Mouse (Mus musculus) hindbrain, embryonic 14.5 days (tissue): Measurements from ENCODE around the gene Bdh1. TPM values are rescaled to one million over a fixed set of nuclear protein-coding genes. Genes with fewer than 3 reads are reported as not detected.

ENCODE experiments used
- ATAC-seq: fragments of 200-750 bp; cut with Nextera tagmentation; 2 replicates; pipeline ENCODE4 v1.8.0; 2017; ENCODE audit warnings: moderate number of reproducible peaks, mild to moderate bottlenecking, moderate TSS enrichment, moderate library complexity; ENCODE audit not compliant: low FRiP score
- DNase-seq: peaks from one replicate; pipeline ENCODE4 v3.0.0-alpha.2; 2015; ENCODE audit warnings: low spot score
- H3K27ac ChIP-seq: fragments of 300-500 bp; sonication (generic); 2 replicates; pipeline ENCODE4 v1.5.1; 2014; ENCODE audit warnings: mild to moderate bottlenecking, moderate library complexity
- H3K27me3 ChIP-seq: fragments of 300-500 bp; sonication (generic); 2 replicates; pipeline ENCODE4 v1.6.1; 2014; ENCODE audit warnings: mild to moderate bottlenecking, low read length, mixed read lengths; ENCODE audit not compliant: control insufficient read depth, insufficient read depth
- H3K36me3 ChIP-seq: fragments of 300-500 bp; sonication (generic); replicated peaks from 2 replicates; pipeline ENCODE4 v1.6.1; 2014; ENCODE audit not compliant: control insufficient read depth, insufficient read depth
- H3K4me1 ChIP-seq: fragments of 300-500 bp; sonication (generic); replicated peaks from 2 replicates; pipeline ENCODE4 v1.6.1; 2014; ENCODE audit warnings: antibody characterized with exemption, low read length, mixed read lengths; ENCODE audit not compliant: control insufficient read depth, insufficient read depth
- H3K4me2 ChIP-seq: fragments of 300-500 bp; sonication (generic); replicated peaks from 2 replicates; pipeline ENCODE4 v1.6.1; 2014; ENCODE audit warnings: mild to moderate bottlenecking, moderate library complexity
- H3K4me3 ChIP-seq: fragments of 300-500 bp; sonication (generic); replicated peaks from 2 replicates; pipeline ENCODE4 v1.5.1; 2014; ENCODE audit warnings: mild to moderate bottlenecking, low read length
- H3K9ac ChIP-seq: fragments of 300-500 bp; sonication (generic); 2 replicates; pipeline ENCODE4 v1.6.1; 2014
- H3K9me3 ChIP-seq: fragments of 300-500 bp; sonication (generic); 2 replicates; pipeline ENCODE4 v1.6.1; 2016; ENCODE audit warnings: low read length; ENCODE audit not compliant: control insufficient read depth
- WGBS: fragments of 180-500 bp; shearing (Covaris S2); extraction: QIAGEN DNeasy Blood & Tissue Kit; methylation state at CpG from one replicate; pipeline ENCODE4 v1.1.7; 2014; 5-methylcytosine and 5-hydroxymethylcytosine counted together
- polyA plus RNA-seq: library from polyadenylated mRNA; unstranded; fragments of >200 nt; fragmentation: Nextera tagmentation; extraction: Ambion mirVana; gene quantifications from 2 replicates; pipeline ENCODE4 v1.2.1, GENCODE M21; 2014

Bdh1 gene
- polyA plus RNA-seq, 1 experiment from 2014 or later: 92.7 TPM

- H3K27me3 ChIP-seq: no peaks in the 10 kb centered on the region
- no peak overlapping the region for H3K27ac ChIP-seq
- no peaks in the 10 kb centered on the region for H3K9me3 ChIP-seq
- no peak overlapping the region for H3K4me3 ChIP-seq
- H3K4me1 ChIP-seq: no peaks in the 10 kb centered on the region; the same call in 1 of the 2 replicates
- ATAC-seq (no peak), DNase-seq (no peak)
- peaks cover 30% of the 10 kb centered on the region for H3K36me3 ChIP-seq
- no peak overlapping the region for H3K4me2 ChIP-seq
- H3K9ac ChIP-seq: no peak overlapping the region
- 43% methylated on average over 9 of the region's 9 CpGs for WGBS
Measured at GRCm38 (mm10) chr16:31436085-31436484, 14.0 kb downstream of the Bdh1 start.

GRCm38 (mm10) chr16:31437358-31437757 lies 15.3 kb downstream of the Bdh1 start:
- H3K27me3 ChIP-seq: no peaks in the 10 kb centered on the region
- H3K36me3 ChIP-seq: peaks cover 34% of the 10 kb centered on the region
- 87% methylated on average over 11 of the region's 11 CpGs for WGBS
- DNase-seq: no peak
- no peak overlapping the region for H3K4me3 ChIP-seq
- H3K4me2 ChIP-seq: no peak overlapping the region
- no peak overlapping the region for H3K27ac ChIP-seq
- no peak for ATAC-seq
- no peaks in the 10 kb centered on the region for H3K9me3 ChIP-seq
- no peak overlapping the region for H3K9ac ChIP-seq
- H3K4me1 ChIP-seq: no peaks in the 10 kb centered on the region; the same call in 1 of the 2 replicates

- ATAC-seq: no peak
- WGBS: 96% methylated on average over 5 of the region's 5 CpGs
- DNase-seq: no peak
- no peak overlapping the region for H3K9ac ChIP-seq
- H3K27ac ChIP-seq: no peak overlapping the region
- no peaks in the 10 kb centered on the region for H3K27me3 ChIP-seq
- no peak overlapping the region for H3K4me3 ChIP-seq
- no peak overlapping the region for H3K4me2 ChIP-seq
- no peaks in the 10 kb centered on the region for H3K4me1 ChIP-seq
- H3K9me3 ChIP-seq: no peaks in the 10 kb centered on the region
- H3K36me3 ChIP-seq: peaks cover 44% of the 10 kb centered on the region
Measured at GRCm38 (mm10) chr16:31439529-31439928, 17.4 kb downstream of the Bdh1 start.

- Histone ChIP-seq H3K9ac (no peak overlapping the region), H3K36me3 (peaks cover 44% of the 10 kb centered on the region), H3K9me3 (no peaks in the 10 kb centered on the region), H3K27me3 (no peaks in the 10 kb centered on the region), H3K4me1 (no peaks in the 10 kb centered on the region), H3K4me3 (no peak overlapping the region), H3K4me2 (no peak overlapping the region), H3K27ac (no peak overlapping the region)
- DNase-seq (no peak), ATAC-seq (no peak)
- 94% methylated on average over 1 of the region's 1 CpGs for WGBS
Measured at GRCm38 (mm10) chr16:31440046-31440445, 18.0 kb downstream of the Bdh1 start.

GRCm38 (mm10) chr16:31444521-31444920 lies 22.4 kb downstream of the Bdh1 start:
- peaks cover 54% of the 10 kb centered on the region for H3K36me3 ChIP-seq
- H3K9me3 ChIP-seq: no peaks in the 10 kb centered on the region
- no peak overlapping the region for H3K27ac ChIP-seq
- H3K9ac ChIP-seq: no peak overlapping the region
- no peaks in the 10 kb centered on the region for H3K4me1 ChIP-seq
- DNase-seq: no peak
- no peaks in the 10 kb centered on the region for H3K27me3 ChIP-seq
- 90% methylated on average over 6 of the region's 6 CpGs for WGBS
- no peak for ATAC-seq
- no peak overlapping the region for H3K4me3 ChIP-seq
- H3K4me2 ChIP-seq: no peak overlapping the region

GRCm38 (mm10) chr16:31446067-31446853 lies 24.2 kb downstream of the Bdh1 start:
- no peak for DNase-seq

GRCm38 (mm10) chr16:31449973-31450372 lies 27.9 kb downstream of the Bdh1 start:
- H3K27ac ChIP-seq: no peak overlapping the region
- no peak for ATAC-seq
- 78% methylated on average over 4 of the region's 4 CpGs for WGBS

More at GRCm38 (mm10) chr16:31446067-31446853, 24.2 kb downstream of the Bdh1 start:
- no peak overlapping the region for H3K9ac ChIP-seq
- 75% methylated on average over 15 of the region's 15 CpGs for WGBS
- no peaks in the 10 kb centered on the region for H3K4me1 ChIP-seq
- H3K4me2 ChIP-seq: no peak overlapping the region
- no peak overlapping the region for H3K27ac ChIP-seq
- H3K27me3 ChIP-seq: no peaks in the 10 kb centered on the region
- H3K9me3 ChIP-seq: no peaks in the 10 kb centered on the region
- H3K36me3 ChIP-seq: peaks cover 56% of the 10 kb centered on the region
- ATAC-seq: no peak
- no peak overlapping the region for H3K4me3 ChIP-seq

GRCm38 (mm10) chr16:31451235-31451634 lies 29.2 kb downstream of the Bdh1 start:
- no peak for ATAC-seq
- no peaks in the 10 kb centered on the region for H3K4me1 ChIP-seq
- no peaks in the 10 kb centered on the region for H3K9me3 ChIP-seq
- H3K4me2 ChIP-seq: no peak overlapping the region
- H3K36me3 ChIP-seq: peaks cover 79% of the 10 kb centered on the region
- H3K4me3 ChIP-seq: no peak overlapping the region
- no peak overlapping the region for H3K9ac ChIP-seq
- 55% methylated on average over 3 of the region's 3 CpGs for WGBS
- no peak overlapping the region for H3K27ac ChIP-seq
- no peaks in the 10 kb centered on the region for H3K27me3 ChIP-seq
- no peak for DNase-seq

More at GRCm38 (mm10) chr16:31449973-31450372, 27.9 kb downstream of the Bdh1 start:
- no peak for DNase-seq
- Histone ChIP-seq H3K27me3 (no peaks in the 10 kb centered on the region), H3K9ac (no peak overlapping the region), H3K9me3 (no peaks in the 10 kb centered on the region), H3K4me3 (no peak overlapping the region), H3K4me2 (no peak overlapping the region), H3K36me3 (peaks cover 70% of the 10 kb centered on the region), H3K4me1 (no peaks in the 10 kb centered on the region)

GRCm38 (mm10) chr16:31452467-31452866 lies 30.4 kb downstream of the Bdh1 start:
- H3K9me3 ChIP-seq: no peaks in the 10 kb centered on the region
- peaks cover 79% of the 10 kb centered on the region for H3K36me3 ChIP-seq
- no peak overlapping the region for H3K27ac ChIP-seq
- no peak for ATAC-seq
- no peak for DNase-seq
- WGBS: 82% methylated on average over 5 of the region's 7 CpGs
- H3K27me3 ChIP-seq: no peaks in the 10 kb centered on the region
- H3K4me3 ChIP-seq: no peak overlapping the region
- no peak overlapping the region for H3K4me2 ChIP-seq
- H3K4me1 ChIP-seq: no peaks in the 10 kb centered on the region
- H3K9ac ChIP-seq: no peak overlapping the region
